Mouse (Mus musculus) testis, adult 2 months (tissue): ENCODE measurements around the gene Naaladl1.

Source experiments
- CTCF ChIP-seq: fragments of 200-500 bp; IDR thresholded peaks from 2 replicates; pipeline ENCODE4 v1.5.1; 2012; ENCODE audit warnings: low read depth, mild to moderate bottlenecking, inconsistent platforms, low read length, moderate library complexity; ENCODE audit not compliant: control insufficient read depth, insufficient read depth, insufficient replicate concordance
- POLR2A ChIP-seq: fragments of 200-500 bp; IDR thresholded peaks from 2 replicates; pipeline ENCODE4 v1.6.1; 2012; ENCODE audit warnings: low read depth, mild to moderate bottlenecking, inconsistent platforms, low read length, moderate library complexity; ENCODE audit not compliant: control insufficient read depth

- no peak for TF ChIP-seq POLR2A
- no peak for TF ChIP-seq CTCF
Observed at GRCm38 (mm10) chr19:6063081-6063480, 42.5 kb upstream of the Naaladl1 start.
